9 mouse cellular contexts compared by ENCODE assay signal in the genomic region with DNA sequence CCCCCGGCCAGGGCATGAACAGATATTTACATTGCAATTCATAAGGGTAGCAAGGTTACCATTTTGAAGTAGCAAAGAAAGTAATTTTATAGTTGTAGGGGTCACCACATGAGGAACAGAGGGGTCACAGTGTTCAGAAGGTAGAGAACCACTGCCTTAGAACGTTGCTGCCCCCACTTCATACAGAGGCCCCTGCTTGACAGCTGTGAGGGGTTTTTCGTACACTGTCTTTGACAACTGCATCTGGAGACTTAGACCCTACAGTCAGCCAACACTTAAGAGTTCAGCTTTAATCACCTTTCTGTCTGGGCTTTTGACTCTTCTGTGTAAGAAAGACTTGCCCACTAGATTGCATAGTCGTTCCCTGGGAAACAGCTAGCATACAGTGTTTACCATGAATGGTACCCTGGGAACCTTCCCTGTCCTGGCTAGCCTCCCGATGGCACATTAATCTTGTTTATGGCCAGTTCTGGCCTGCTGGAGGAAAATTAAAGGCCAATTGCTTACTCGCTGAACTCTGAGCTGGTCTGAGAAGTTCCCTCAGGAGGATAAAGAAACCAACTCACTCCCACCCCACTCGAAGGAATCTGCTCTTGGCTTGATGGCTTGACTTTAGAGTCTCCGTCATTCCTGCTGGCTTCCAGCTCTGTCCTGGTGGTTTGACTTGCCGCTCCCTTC. TPM values are rescaled to one million over a fixed set of nuclear protein-coding genes. Genes with fewer than 3 reads are reported as not detected.
DNase-seq lines count a peak whose midpoint lies in the region; ATAC-seq lines count a peak whose summit lies in the region.
"Had no signal": no experiment of that assay in that cellular context is flagged by ENCODE, and none has a peak within 500 bp of the region (broad histone marks: within the 10 kb centered on the region; RNA-seq: fewer than 3 reads in every experiment).

No protein-coding gene starts in this region.

- no peaks in the 10 kb centered on the region for H3K4me1 ChIP-seq in hindbrain, embryonic 16.5 days (ENCODE audit: control insufficient read depth, insufficient read depth, low read depth, low read length)
- peaks cover 7% of the 10 kb centered on the region; the same call in 1 of the 2 replicates for H3K4me1 ChIP-seq in embryonic facial prominence, embryonic 10.5 days

- H3K4me2 ChIP-seq in hindbrain, embryonic 16.5 days (ENCODE audit: low read length) = no peak overlapping the region

- H3K27ac ChIP-seq in hindbrain, embryonic 16.5 days (ENCODE audit: low read depth, low read length) = no peak overlapping the region
- H3K27ac ChIP-seq in embryonic facial prominence, embryonic 10.5 days (replicated peaks) = no peak overlapping the region
- H3K27ac ChIP-seq: macrophage had no signal

- ATAC-seq in hindbrain, embryonic 16.5 days = peak; percentile 87
- ATAC-seq in frontal cortex, adult (ENCODE audit: low TSS enrichment) = no peak

- WGBS in hindbrain, embryonic 16.5 days = 57% methylated on average over 9 of the region's 9 CpGs
- 77% methylated on average over 9 of the region's 9 CpGs for WGBS in embryonic facial prominence, embryonic 10.5 days

- no peaks in the 10 kb centered on the region for H3K36me3 ChIP-seq in hindbrain, embryonic 16.5 days (ENCODE audit: control insufficient read depth, insufficient read depth, low read length)
- H3K36me3 ChIP-seq in embryonic facial prominence, embryonic 10.5 days (replicated peaks) = no peaks in the 10 kb centered on the region

- H3K9me3 ChIP-seq in hindbrain, embryonic 16.5 days (ENCODE audit: control insufficient read depth, low read length) = no peaks in the 10 kb centered on the region
- no peaks in the 10 kb centered on the region for H3K9me3 ChIP-seq in embryonic facial prominence, embryonic 10.5 days

- H3K9ac ChIP-seq in hindbrain, embryonic 16.5 days (ENCODE audit: low read depth, low read length) = no peak overlapping the region

- DNase-seq in gastrocnemius, adult 18-20 months (ENCODE audit: low spot score) = peak; percentile 44
- DNase-seq in gastrocnemius, postnatal 10 days = no peak
- peak; percentile 47 for DNase-seq in adrenal gland, postnatal 14 days
- DNase-seq in lung, postnatal 14 days = peak; percentile 5
- DNase-seq in c-Kit-positive CD71-positive TER-119-positive erythroid progenitor cells, embryonic 14.5 days (ENCODE audit: low spot score) = no peak
- no peak for DNase-seq in embryonic facial prominence, embryonic 10.5 days (ENCODE audit: low spot score)

- H3K4me3 ChIP-seq in hindbrain, embryonic 16.5 days (ENCODE audit: low read length) = no peak overlapping the region
- H3K4me3 ChIP-seq in embryonic facial prominence, embryonic 10.5 days = no peak overlapping the region

- H3K27me3 ChIP-seq in hindbrain, embryonic 16.5 days (replicated peaks; ENCODE audit: control insufficient read depth, insufficient read depth, low read length) = no peaks in the 10 kb centered on the region
- H3K27me3 ChIP-seq in embryonic facial prominence, embryonic 10.5 days (replicated peaks; ENCODE audit: low read depth, poor library complexity, severe bottlenecking) = no peaks in the 10 kb centered on the region

RNA-seq across cellular contexts. Expression of a gene that starts 57.8 kb away (rescaled TPM):
- total RNA-seq in gastrocnemius, adult 18-20 months (2021) = 10 to 100 TPM; 35.4 to 45.9 TPM
- 10 to 100 TPM; 34.5 to 39.0 TPM for total RNA-seq in gastrocnemius, postnatal 10 days (2021)
- 15.9 and 19.6 TPM in 2 replicates for total RNA-seq in adrenal gland, postnatal 14 days (2021)
- polyA plus RNA-seq in hindbrain, embryonic 16.5 days (2015; fragmentation: Nextera tagmentation; extraction: Ambion mirVana) = 0.27 and 0.63 TPM in 2 replicates
- polyA plus RNA-seq in embryonic facial prominence, embryonic 10.5 days (2016; fragmentation: Nextera tagmentation; extraction: Ambion mirVana) = 0.07 TPM in 1 of 2 replicates, not detected in the other

Comparison
In these comparisons a context has a peak if more than half of its experiments do, and no peak if none do; other contexts are left out.
1. DNase-seq: peak in gastrocnemius, adult 18-20 months (single experiment), adrenal gland, postnatal 14 days (single experiment) and lung, postnatal 14 days (single experiment); none in gastrocnemius, postnatal 10 days (single experiment), c-Kit-positive CD71-positive TER-119-positive erythroid progenitor cells, embryonic 14.5 days (single experiment) and embryonic facial prominence, embryonic 10.5 days (single experiment).